Mouse (Mus musculus) stomach, postnatal 0 days (tissue): Measurements from ENCODE around the gene Tmtc4.

ENCODE experiments used
- CTCF ChIP-seq: IDR thresholded peaks from 2 replicates; pipeline ENCODE4 v1.5.1; 2016; ENCODE audit warnings: antibody characterized with exemption, low read depth, mild to moderate bottlenecking, moderate library complexity
- EP300 ChIP-seq: optimal IDR thresholded peaks from 2 replicates; pipeline ENCODE3; 2016; ENCODE audit warnings: antibody characterized with exemption

DNA sequence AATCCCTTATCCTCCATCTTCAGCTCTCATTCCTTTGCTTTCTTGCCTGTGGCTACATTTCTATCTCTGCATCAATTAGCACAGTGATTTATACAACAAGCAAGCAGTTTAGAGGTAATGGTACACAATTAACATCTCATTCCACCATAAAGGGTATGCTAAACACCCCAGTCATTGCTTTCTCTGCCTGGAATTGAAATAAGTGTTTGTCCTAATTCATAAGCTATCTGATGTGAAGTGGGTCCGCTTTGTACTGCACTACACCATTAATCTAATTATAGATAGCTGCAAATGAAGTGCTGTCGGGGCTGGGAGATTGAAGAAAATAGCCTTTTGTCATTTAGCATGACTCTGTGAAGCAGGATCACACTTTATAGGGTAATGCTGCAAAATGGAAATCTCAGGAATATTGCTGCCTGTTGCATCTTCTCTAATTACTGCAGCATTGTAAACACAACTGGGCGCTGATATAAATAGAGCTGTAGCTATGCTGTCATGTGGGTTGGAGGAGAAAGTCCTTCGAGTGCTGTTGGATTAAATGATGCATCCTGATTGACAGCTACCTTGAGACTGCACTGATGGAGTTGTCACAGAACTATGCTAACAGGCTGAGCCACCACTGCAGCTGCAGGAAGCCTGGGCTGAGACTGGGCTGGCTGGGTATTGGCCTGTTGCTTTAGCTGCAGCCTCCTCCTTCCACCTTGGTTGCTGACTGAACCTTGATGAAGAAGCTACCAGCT is 111.8 kb downstream of the Tmtc4 start:
- no peak for TF ChIP-seq CTCF
- no peak for TF ChIP-seq EP300
